Mouse (Mus musculus) liver, postnatal 0 days (tissue): ENCODE results near the gene A630001G21Rik.

Experiments
- CTCF ChIP-seq: sonication (generic); IDR thresholded peaks from 2 replicates; pipeline ENCODE4 v1.5.1; 2016; ENCODE audit warnings: antibody characterized with exemption, low read depth
- EP300 ChIP-seq: IDR thresholded peaks from 2 replicates; pipeline ENCODE4 v1.6.1; 2016; ENCODE audit warnings: antibody characterized with exemption, low read depth, mild to moderate bottlenecking

DNA sequence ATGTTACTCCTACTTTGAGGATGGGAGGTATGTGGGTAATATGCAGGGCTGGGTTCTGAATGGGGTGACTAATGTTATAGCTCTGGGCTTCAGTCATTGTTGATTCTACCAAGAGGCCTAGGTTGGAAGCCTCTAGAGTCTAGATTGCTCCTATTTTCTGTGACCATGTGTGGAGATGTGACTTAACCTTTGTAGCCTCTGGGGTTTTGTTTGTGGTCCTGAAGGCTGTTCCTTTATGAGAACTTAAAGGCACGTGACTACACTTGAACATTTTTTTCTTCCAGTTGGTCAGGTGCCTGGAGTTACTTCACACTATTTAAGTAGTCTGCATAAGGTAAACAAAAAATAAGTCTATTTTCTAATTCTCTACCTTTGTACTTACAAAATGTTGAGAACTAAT, 21.3 kb upstream of the A630001G21Rik start:
- TF ChIP-seq CTCF (no peak), EP300 (no peak)
